Mouse (Mus musculus) layer of hippocampus, adult 9-11 months (tissue): ENCODE data around the gene Antxr1.

Experiments
- DNase-seq: peaks from one replicate; pipeline ENCODE4 v3.0.0; 2022

Antxr1 gene

DNA sequence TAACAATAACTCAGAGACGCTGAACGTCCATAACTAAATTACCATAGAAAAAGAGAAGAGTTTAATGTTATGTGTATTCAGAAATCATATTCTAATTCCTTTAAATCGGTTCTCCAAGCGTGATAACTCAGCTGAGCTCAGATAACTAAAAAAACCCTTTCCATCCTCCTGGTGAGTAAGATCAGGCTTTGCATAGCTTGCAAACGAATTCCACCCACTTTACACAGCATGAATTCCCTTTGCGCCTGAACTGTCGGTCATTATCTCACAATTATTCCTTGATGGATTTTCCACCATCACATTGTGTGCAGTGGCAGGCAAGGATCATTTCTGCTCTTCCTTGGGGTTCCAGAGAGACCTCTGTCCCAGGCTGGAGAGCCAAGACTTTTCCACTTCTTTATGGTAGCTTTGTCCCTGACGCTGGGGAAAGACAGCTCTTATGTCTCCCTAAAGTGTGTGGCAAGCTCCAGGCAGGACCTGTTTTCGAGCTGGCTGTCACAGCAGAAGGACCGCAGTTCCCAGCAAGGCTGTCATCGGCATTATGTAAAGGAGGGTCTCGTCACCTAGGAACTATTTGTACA is 201.6 kb downstream of the Antxr1 start:
- no peak for DNase-seq

DNA sequence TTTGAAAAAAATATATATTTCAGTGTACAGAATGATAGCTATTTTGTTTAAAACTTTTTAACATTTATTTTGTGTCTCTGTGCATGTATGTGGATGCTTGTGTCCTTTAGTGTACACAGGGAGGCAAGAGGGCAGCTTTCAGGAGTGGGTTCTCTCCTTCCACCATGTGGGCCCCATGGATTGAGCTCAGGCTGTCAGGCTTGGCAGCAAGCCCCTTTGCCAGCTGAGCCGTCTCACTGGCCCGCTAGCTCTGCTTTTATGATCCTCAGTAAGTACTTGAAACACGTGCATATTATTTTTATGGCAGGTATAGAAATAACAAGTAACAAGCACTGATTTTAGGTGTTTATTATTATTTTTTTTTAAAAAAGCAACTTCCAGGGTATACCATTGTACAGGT is 202.1 kb downstream of the Antxr1 start:
- no peak for DNase-seq

DNA sequence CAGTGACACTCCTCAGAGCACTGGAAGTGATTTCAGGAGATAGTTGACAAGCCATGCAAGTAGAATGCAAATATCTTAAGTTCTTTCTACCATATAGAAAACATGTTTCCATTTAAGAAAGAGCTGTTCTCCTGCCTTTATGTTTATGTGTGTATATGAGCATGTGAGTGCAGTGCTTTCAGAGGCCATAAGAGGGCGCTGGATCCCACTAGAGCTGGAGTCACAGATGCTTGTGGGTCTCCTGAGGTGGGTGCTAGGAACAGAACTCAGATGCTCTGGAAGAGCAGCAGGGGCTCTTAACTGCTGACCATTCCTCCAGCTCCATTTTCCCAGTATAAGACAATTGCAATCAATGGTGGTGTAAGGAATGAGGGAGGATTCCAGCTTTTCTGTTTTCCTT is 204.5 kb downstream of the Antxr1 start:
- DNase-seq, result no peak

DNA sequence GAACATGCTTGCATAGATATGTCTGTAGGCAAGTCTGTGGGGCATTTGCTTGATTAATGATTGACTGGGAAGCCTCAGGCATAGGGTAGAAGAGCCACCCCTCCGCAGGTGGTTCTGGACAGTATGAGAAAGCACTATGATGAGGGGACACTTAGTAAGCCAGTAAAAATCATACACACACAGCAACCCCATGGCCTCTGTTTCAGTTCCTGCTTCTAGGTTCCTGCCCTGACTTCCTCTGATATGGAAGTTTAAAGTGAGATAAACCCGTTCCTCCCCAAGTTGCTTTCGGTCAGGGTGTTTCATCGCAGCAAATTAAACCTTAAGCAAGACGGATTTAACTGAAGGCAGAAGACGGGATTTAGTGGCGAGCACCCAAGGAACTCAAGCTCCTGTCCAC is 205.0 kb downstream of the Antxr1 start:
- DNase-seq, result no peak

DNA sequence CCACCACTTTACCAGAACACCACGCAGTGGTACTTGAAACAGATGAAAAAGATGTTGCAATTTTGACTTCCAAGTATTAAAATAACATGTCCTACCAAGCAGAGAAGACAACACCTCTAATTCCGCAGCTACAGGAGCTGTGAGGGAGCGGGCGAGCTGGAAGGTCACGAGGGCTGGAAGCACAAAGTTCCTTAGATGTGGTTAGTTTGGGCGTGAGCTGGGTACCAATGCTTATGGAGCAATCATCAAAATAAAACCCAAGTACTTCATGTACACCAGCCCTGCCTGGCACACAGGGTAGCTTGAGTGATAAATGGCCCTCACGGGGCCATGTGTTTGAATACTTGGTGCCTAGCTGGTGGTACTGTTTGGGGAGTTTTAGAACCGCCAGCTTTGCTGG is 205.8 kb downstream of the Antxr1 start:
- DNase-seq, result no peak

DNA sequence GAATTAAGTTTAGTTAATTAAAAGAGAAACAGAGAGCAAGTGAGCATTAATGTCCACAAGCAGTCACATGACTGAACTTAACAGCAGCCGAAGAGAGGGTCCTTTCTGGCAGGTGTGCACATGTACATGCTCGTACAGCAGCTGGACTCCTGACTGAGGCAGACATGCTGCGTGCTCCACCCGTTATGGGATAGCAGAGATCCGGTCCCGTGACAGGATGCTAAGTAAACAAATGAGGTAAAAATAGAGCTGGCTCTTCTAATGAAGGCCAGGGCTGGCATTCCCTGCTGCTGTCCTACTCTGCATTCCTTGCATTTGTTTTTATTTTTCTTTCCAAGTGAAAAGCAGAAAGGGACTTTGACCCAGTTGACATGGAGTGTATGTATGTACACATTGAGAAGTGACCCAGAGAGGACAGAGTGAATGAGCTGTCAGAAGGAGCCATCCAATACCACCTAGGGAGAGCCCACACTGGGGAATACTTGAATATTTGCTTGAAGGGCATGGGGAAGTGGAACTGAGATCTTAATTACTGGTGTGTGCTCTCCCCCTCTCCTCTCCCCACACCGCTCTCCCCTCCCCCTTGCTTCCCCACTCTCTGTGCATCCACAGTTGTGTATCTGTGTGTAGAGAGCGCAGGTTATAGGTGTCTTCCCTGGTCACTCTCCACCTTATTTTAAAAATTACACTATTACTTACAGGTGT is 208.4 kb downstream of the Antxr1 start:
- no peak for DNase-seq

DNA sequence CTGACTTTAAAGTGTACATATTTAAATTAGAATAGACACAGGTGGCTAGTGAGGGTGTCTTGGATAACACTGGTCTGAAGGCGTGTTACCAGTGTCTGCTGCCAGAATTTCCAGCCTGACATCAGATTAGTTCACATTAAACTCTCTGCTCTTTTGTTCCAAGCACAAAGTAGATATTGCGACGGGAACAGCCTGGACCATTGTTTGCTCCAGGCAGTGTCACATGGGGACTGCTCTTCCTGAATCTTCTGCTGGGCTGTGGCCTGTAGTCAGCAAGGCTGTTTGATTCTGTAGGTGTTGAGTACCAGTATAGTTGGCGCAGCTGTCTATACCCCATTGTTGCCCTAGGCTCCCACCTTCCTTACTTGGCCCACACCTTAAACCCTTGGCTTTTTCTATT is 211.6 kb downstream of the Antxr1 start:
- DNase-seq, result no peak

DNA sequence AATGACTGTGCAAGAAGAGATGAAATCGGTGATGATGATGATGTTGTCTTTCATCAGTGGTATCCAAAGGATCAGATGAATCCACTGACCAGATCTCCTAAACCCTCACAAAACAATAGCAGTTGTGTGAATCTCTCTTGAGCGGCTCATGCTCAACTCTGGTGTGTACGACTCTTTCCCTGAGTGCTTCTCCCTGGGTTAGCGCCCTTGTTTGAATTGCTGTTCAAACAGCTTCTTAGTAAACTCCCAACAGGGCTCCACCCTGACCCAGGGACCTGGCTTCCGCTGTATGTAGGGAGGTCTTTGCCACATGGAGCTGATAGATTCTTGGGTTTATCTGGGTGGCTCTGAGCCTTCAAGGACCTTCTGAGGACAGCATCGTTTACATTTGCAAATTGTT is 212.2 kb downstream of the Antxr1 start:
- no peak for DNase-seq

DNA sequence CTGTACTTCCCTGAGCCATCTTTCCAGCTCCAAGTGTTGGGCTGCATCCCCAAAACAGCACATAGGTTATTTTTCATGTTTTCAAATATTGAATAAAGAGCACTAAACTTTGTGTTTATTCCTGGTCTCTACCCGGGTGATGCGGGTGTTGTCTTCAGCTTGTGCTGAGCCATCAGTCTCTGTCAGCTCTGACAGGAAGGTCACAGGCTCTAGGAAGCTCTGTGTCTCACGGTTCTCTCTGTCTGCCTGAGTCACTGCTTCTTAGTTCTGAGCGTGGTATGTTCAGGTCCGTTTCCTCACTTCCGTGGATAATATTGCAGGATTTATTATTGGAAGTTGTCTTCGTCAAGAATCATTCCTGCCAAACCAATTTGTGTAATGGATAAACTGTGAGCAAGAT is 213.7 kb downstream of the Antxr1 start:
- DNase-seq, result no peak

DNA sequence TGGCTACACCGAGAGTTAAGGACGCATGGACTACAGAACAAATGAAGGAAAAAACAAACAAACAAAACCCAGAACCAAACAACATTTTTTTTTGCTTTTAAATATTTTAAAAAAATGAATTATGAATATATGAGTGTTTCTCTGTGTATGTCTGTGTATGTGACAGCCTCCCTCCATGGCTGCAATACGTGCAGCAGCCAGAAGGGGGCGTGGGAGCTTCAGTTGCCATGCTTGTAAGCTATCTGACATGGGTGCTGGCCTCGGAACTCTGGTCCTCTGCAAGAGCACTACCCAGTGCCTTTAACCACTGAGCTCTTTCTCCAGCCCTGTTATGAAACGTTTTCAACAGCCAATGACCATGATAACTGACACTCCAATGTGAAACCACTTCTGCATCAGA is 215.0 kb downstream of the Antxr1 start:
- no peak for DNase-seq

DNA sequence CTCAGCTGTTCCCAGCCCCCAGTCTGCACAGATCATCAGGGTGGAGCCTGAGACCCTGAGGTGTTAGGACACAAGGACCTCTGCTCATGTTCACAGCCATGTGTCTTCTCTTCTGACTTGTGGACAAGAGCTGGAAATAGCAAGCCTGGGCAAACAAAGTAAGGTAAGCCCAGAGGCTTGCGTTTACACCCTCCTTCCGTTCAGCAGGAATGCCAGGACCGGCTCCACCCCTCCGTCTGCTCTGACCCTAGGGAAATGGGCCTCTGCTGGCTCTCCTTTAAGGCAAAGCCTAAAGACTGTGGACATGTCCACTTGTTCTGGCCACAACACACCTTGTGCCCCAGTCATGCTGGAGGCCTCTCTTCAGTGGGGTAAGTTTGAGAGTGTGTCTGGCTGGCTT is 215.6 kb downstream of the Antxr1 start:
- DNase-seq, result no peak

DNA sequence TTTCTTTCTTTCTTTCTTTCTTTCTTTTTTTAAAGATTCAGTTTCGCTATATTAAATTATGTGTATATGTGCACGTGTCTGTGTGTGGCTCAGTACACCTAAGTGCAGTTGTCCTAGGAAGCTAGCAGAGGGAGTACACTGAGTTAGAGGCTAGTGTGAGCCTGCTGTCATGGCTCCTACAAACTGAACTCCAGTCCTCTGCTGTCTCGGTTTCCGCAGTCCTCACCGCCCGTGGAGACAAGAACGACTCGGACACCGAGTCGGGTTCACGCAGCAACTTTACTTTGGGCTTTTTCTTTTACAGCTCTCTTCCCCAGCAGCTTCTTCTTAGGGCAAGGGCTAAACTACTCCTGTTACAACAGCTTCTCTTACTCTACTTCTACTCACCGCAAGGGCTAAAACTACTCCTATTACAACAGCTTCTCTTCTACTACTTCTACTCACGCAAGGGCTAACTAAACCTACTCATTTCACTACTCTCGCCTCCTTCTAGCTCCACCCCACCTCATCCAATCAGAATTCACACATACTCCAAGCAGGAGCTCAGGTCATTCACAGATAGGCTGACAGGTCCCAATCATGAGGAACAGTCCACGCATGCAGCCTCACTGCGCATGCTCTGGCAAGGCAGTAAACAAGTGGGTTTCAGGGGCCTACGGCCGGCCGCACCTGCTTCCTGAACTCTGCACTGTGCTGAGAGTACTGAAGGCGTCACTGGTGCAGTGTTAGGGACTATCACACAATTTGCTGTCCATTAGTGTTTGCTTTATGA is 216.4 kb downstream of the Antxr1 start:
- DNase-seq, result no peak

DNA sequence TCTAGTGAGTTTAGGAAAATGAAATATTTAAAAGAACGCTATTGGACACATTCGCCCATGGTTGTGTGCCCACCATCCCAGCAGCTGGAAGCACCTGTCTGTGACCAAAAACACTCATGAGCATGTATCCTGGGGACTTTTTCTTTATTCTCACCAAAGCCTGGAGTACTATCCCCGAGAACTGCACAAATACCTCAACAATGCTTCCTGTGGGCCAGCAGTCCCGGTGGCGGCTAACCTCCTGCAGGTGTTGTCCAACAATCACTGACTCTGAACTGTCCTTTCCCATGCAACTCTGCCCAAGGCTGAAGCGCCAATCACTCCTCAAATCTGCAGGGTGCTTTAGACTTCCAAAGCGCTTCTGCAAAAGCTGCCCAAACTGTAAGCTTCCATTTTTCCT is 219.0 kb downstream of the Antxr1 start:
- no peak for DNase-seq

DNA sequence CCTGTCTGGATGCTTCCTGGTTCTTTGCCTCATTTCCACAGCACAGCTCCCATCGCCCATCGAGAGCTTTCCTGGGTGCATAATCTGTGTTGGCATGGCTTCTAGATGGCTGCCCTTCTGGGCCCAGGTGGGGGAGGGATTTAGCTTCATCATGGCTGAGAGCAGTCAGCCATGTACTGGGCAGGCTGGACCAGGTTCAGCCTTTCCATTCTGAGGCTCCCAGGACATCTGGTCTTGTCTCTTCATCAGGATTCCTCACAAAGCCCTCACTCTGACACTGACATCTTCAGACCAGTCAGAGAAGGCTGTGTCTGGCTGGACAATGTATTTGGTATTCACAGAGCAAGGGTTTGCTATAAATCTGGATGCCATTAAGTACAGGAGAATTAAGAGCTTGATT is 219.6 kb downstream of the Antxr1 start:
- DNase-seq, result no peak

DNA sequence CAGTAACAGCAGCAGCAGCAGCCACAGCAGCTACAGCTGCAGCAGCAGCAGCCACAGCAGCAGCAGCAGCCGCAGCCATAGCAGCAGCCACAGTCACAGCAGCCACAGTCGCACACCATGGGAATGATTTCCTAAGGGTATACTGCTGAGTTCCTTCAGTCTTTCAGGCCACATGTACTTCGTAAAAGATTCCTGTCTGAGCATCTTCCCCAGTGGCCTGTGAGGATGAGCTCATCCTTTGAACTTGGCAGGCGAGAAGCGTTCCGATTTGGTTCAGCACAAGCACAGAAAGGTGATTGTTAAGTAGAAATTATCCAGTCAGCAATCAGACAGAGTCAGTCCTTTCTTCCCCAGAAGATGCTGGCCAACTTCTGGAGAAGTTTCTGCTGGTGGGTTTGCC is 223.5 kb downstream of the Antxr1 start:
- no peak for DNase-seq

DNA sequence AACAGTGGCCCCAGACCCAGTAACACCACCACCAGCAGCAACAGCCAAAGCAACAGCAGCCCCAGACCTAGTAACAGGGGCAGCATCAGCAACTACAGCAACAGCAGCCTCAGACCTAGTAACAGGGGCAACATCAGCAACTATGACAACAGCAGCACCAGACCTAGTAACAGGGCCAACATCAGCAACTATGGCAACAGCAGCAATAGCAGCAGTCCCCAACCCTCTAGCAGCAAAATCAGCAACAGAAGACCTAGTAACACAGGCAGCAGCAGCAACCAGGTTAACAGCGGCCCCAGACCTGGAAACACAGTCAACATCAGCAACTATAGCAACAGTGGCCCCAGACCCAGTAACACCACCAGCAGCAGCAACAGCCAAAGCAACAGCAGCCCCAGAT is 224.1 kb downstream of the Antxr1 start:
- no peak for DNase-seq

DNA sequence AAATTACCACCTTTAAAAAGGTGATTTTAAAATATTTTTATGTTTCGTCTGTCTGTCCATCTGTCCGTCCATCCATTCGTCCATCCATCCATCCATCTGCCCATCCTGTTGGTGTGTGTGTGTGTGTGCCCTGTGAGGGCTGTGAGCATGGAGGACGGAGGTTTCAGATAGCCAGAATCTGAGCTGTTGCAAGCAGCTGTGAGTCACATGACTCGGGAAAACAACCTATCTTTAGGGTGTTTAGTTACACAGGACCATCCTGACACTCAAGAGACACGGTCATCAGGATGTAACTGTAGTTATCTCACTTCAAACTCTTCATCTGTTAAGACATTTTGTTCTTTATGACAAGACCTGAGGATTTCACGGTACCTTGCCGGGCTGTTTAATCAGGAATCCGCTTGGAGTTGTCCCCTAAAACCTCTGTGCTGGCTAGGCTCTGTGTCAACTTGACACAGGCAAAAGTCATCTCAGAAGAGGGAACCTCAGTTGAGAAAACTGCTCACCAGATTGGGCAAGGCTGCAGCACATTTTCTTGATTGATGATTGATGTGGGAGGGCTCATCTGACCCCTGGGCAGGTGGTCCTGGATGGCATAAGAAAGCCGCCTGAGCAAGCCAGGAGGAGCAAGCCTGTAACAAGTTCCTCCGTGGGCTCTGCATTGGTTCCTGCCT is 231.4 kb downstream of the Antxr1 start, which contains the start of gene D6Ertd527e:
TSS of gene D6Ertd527e (plus strand) at position 624 of the 674 bp plus-strand sequence.
- no peak for DNase-seq

DNA sequence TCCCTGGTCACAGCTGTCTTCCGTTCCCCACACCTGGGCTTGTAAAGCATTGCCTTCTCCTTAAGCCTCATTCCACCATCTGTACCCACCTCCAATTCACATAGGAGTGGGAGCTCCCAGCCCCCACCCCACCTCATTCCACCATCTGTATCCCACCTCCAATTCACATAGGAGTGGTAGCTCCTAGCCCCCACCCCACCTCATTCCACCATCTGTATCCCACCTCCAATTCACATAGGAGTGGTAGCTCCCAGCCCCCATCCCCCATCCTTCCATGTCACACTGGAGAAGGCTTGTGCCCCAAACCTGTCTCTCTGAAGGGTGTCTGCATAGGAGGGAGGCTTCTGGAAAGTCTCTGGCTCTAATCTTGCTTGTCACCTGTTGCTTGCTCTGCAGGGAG is 232.3 kb downstream of the Antxr1 start:
- no peak for DNase-seq

DNA sequence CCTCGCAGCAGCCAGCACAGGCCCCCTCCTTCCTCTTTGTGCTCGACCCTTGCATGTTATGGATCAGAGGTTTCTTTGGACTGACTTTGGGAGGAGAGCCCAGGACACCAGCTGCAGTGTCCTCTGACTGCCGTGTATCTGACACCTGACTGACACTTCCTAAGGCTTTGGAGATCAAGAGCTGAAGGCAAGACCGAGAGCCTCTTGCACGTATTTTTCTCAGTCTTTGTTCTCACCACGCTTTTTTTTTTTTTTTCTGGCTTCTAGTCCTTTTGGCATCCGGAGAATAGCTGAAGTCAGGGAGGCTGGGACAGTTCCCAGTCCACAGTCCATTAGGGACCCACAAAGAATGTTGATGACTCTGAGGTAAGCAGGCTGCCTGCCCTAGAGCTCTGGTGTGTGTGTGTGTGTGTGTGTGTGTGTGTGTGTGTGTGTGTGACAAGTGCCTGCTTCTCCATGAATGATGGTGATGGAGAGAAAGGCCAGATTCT is 233.2 kb downstream of the Antxr1 start:
- DNase-seq, result no peak

DNA sequence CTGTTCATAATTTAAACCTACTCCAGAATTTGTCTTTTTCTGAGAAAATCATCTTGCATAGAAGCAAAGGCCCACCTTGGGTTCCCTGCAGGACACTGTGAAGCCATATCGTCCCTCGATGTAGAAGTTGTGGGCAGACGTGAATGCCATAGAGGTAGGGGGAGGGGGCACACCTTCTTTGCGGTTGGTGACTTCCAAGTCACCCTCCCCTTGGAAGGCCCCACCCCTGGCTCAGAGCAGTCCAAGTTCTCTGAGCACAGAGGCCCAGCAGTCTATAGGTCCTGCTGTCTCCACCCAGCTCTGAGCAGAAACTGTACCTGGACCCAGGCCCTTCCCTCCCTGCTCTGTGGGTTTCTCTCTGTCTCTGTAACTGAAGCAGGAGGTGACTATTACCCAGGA is 233.7 kb downstream of the Antxr1 start:
- DNase-seq, result no peak

DNA sequence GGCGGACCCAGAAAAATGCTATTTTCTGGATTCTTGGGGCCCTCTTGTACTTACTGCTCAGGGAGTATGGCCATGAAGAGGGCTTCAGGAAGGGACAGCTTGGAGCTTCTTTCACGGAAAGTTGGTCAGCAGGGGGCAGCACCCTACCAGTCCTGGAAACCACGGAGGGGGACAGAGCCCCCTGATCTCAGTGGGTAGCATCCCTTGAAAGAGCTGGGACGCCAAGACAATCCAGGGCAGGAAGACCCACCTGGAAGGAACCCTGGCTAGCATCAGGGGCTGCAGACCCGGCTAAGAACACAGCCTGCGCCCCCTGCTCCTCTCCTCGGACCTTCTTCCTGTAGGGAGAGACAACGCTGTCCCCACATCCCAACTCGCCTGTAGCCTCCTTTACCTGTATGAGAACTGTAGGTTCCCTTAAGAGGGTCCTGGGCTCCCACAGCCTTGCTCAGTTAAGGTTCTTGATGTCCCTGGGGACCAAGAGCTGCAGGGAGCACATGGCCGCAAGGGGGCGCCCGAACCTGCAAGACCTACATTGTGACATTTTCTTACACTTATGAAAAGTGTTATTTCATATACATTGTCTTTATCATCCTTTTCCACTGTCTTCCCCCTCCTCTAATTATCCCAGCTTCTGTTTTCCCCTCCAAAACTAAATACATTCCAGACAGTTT is 234.2 kb downstream of the Antxr1 start:
- peak; percentile 88 for DNase-seq

DNA sequence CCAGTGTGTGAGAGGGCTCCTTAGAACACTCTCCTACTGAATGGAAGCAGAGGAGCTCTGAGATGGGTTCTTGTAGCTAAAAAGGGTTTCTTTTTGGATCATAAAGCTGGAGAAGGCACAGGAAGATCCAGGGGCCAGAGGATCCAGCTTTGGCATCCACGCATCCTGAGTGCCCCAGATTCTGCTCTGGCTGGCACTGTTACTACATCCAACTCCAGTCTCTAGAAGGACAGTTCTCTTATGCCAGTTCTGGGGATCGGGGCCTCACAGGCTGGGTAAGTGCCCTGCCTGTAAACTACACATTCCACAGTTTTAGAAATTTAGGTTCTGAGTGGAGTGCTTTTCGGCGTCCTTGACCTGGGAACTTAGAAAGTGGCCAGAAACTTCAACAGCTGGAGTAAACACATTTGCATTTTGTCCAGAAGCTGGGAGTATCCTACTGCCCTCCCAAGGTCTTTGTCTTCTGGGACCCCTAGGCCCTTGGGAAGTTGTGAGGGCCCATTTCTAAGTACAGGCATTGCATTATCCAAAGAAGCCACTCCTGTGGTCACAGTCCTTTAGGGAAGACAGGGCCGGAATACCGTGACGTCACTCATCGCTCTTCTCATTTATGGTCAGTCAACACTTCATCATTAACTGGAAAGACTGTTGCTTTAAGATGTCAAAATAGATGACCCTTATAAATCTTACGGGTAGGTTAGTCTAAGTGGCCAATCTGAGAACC is 235.2 kb downstream of the Antxr1 start:
- DNase-seq, result no peak
